Mouse (Mus musculus) embryonic facial prominence, embryonic 15.5 days (tissue): ENCODE data around the gene Mast4. TPM values are rescaled to one million over a fixed set of nuclear protein-coding genes. Genes with fewer than 3 reads are reported as not detected.

ENCODE experiments used
- ATAC-seq: fragments of 200-750 bp; cut with Nextera tagmentation; 2 replicates; pipeline ENCODE4 v1.8.0; 2017; ENCODE audit warnings: low read depth, moderate TSS enrichment; ENCODE audit not compliant: insufficient number of reproducible peaks, low FRiP score, low TSS enrichment
- H3K27ac ChIP-seq: fragments of 300-500 bp; sonication (generic); replicated peaks from 2 replicates; pipeline ENCODE4 v1.5.1; 2015; ENCODE audit warnings: mild to moderate bottlenecking, inconsistent platforms
- H3K27me3 ChIP-seq: fragments of 300-500 bp; sonication (generic); 2 replicates; pipeline ENCODE4 v1.6.1; 2015; ENCODE audit warnings: inconsistent platforms
- H3K36me3 ChIP-seq: fragments of 300-500 bp; sonication (generic); 2 replicates; pipeline ENCODE4 v1.6.1; 2015; ENCODE audit warnings: mild to moderate bottlenecking, inconsistent platforms
- H3K4me1 ChIP-seq: fragments of 300-500 bp; sonication (generic); 2 replicates; pipeline ENCODE4 v1.6.1; 2015; ENCODE audit warnings: inconsistent platforms
- H3K4me2 ChIP-seq: fragments of 300-500 bp; sonication (generic); replicated peaks from 2 replicates; pipeline ENCODE4 v1.6.1; 2015; ENCODE audit warnings: mild to moderate bottlenecking, inconsistent platforms
- H3K4me3 ChIP-seq: fragments of 300-500 bp; sonication (generic); replicated peaks from 2 replicates; pipeline ENCODE4 v1.5.1; 2015; ENCODE audit warnings: mild to moderate bottlenecking, inconsistent platforms
- H3K9ac ChIP-seq: fragments of 300-500 bp; sonication (generic); 2 replicates; pipeline ENCODE4 v1.6.1; 2015; ENCODE audit warnings: inconsistent platforms
- H3K9me3 ChIP-seq: fragments of 300-500 bp; sonication (generic); replicated peaks from 2 replicates; pipeline ENCODE4 v1.6.1; 2016; ENCODE audit warnings: inconsistent platforms
- WGBS: fragments of 180-500 bp; shearing (Covaris S2); methylation state at CpG from one replicate; pipeline ENCODE4 v1.1.7; 2015; 5-methylcytosine and 5-hydroxymethylcytosine counted together
- polyA plus RNA-seq: library from polyadenylated mRNA; unstranded; fragments of >200 nt; fragmentation: Nextera tagmentation; extraction: Ambion mirVana; gene quantifications from 2 replicates; pipeline ENCODE4 v1.2.1, GENCODE M21; 2015

Gene Mast4
- polyA plus RNA-seq, 1 experiment from 2014 or later, result 30.2 TPM

GRCm38 (mm10) chr13:103315113-103315708, 19.1 kb downstream of the Mast4 start:
- H3K9ac ChIP-seq, result no peak overlapping the region
- H3K4me1 ChIP-seq, result peaks cover 4% of the 10 kb centered on the region; the same call in 1 of the 2 replicates
- H3K9me3 ChIP-seq, result no peaks in the 10 kb centered on the region
- H3K27ac ChIP-seq, result no peak overlapping the region
- no peak overlapping the region for H3K4me3 ChIP-seq
- no peaks in the 10 kb centered on the region for H3K36me3 ChIP-seq
- H3K27me3 ChIP-seq, result no peaks in the 10 kb centered on the region
- WGBS, result 53% methylated on average over 10 of the region's 10 CpGs
- ATAC-seq, result no peak
- no peak overlapping the region for H3K4me2 ChIP-seq

GRCm38 (mm10) chr13:103308296-103308695, 26.0 kb downstream of the Mast4 start:
- no peaks in the 10 kb centered on the region for H3K27me3 ChIP-seq
- no peak for ATAC-seq
- H3K4me1 ChIP-seq, result no peaks in the 10 kb centered on the region
- no peak overlapping the region for H3K27ac ChIP-seq
- no peaks in the 10 kb centered on the region for H3K9me3 ChIP-seq
- H3K4me3 ChIP-seq, result no peak overlapping the region
- H3K4me2 ChIP-seq, result no peak overlapping the region
- H3K9ac ChIP-seq, result no peak overlapping the region
- H3K36me3 ChIP-seq, result no peaks in the 10 kb centered on the region
- 88% methylated on average over 4 of the region's 4 CpGs for WGBS

GRCm38 (mm10) chr13:103303826-103304225, 30.5 kb downstream of the Mast4 start:
- Histone ChIP-seq H3K4me2 (no peak overlapping the region), H3K27me3 (no peaks in the 10 kb centered on the region), H3K9ac (no peak overlapping the region), H3K9me3 (no peaks in the 10 kb centered on the region), H3K4me1 (no peaks in the 10 kb centered on the region), H3K27ac (no peak overlapping the region), H3K36me3 (no peaks in the 10 kb centered on the region), H3K4me3 (no peak overlapping the region)
- no peak for ATAC-seq
- 61% methylated on average over 9 of the region's 9 CpGs for WGBS

- ATAC-seq, result peak; percentile 67; the same call in 1 of the 2 replicates
- H3K36me3 ChIP-seq, result no peaks in the 10 kb centered on the region
- H3K4me3 ChIP-seq, result no peak overlapping the region
- no peaks in the 10 kb centered on the region for H3K9me3 ChIP-seq
- H3K9ac ChIP-seq, result no peak overlapping the region
- no peaks in the 10 kb centered on the region for H3K27me3 ChIP-seq
- 44% methylated on average over 6 of the region's 6 CpGs for WGBS
- H3K27ac ChIP-seq, result no peak overlapping the region
- no peak overlapping the region for H3K4me2 ChIP-seq
- no peaks in the 10 kb centered on the region for H3K4me1 ChIP-seq
Observed at GRCm38 (mm10) chr13:103302508-103302907, 31.8 kb downstream of the Mast4 start.

GRCm38 (mm10) chr13:103302077-103302476, 32.2 kb downstream of the Mast4 start:
- H3K9me3 ChIP-seq, result no peaks in the 10 kb centered on the region
- 75% methylated on average over 2 of the region's 2 CpGs for WGBS
- H3K4me1 ChIP-seq, result no peaks in the 10 kb centered on the region
- H3K4me2 ChIP-seq, result no peak overlapping the region
- H3K36me3 ChIP-seq, result no peaks in the 10 kb centered on the region
- no peak overlapping the region for H3K27ac ChIP-seq
- ATAC-seq, result peak; percentile 63; the same call in 1 of the 2 replicates
- H3K9ac ChIP-seq, result no peak overlapping the region
- H3K27me3 ChIP-seq, result no peaks in the 10 kb centered on the region
- no peak overlapping the region for H3K4me3 ChIP-seq

- H3K9me3 ChIP-seq, result no peaks in the 10 kb centered on the region
- H3K36me3 ChIP-seq, result no peaks in the 10 kb centered on the region
- no peak overlapping the region for H3K27ac ChIP-seq
- no peak for ATAC-seq
- no peak overlapping the region for H3K4me2 ChIP-seq
- no peaks in the 10 kb centered on the region for H3K4me1 ChIP-seq
- no peak overlapping the region for H3K9ac ChIP-seq
- whole genome bisulfite sequencing, result 89% methylated on average over 13 of the region's 13 CpGs
- no peaks in the 10 kb centered on the region for H3K27me3 ChIP-seq
- H3K4me3 ChIP-seq, result no peak overlapping the region
Observed at GRCm38 (mm10) chr13:103294424-103294823, 39.9 kb downstream of the Mast4 start.

GRCm38 (mm10) chr13:103293121-103293520, 41.2 kb downstream of the Mast4 start:
- H3K4me2 ChIP-seq, result no peak overlapping the region
- ATAC-seq, result no peak
- no peak overlapping the region for H3K27ac ChIP-seq
- 66% methylated on average over 1 of the region's 1 CpGs for WGBS
- H3K9me3 ChIP-seq, result no peaks in the 10 kb centered on the region
- H3K4me1 ChIP-seq, result no peaks in the 10 kb centered on the region
- no peaks in the 10 kb centered on the region for H3K36me3 ChIP-seq
- no peak overlapping the region for H3K4me3 ChIP-seq
- no peaks in the 10 kb centered on the region for H3K27me3 ChIP-seq
- no peak overlapping the region for H3K9ac ChIP-seq

GRCm38 (mm10) chr13:103291098-103291497, 43.2 kb downstream of the Mast4 start:
- no peaks in the 10 kb centered on the region for H3K4me1 ChIP-seq
- H3K4me3 ChIP-seq, result no peak overlapping the region
- WGBS, result 76% methylated on average over 4 of the region's 4 CpGs

GRCm38 (mm10) chr13:103285821-103286220, 48.5 kb downstream of the Mast4 start:
- no peak for ATAC-seq
- H3K9me3 ChIP-seq, result no peaks in the 10 kb centered on the region
- no peak overlapping the region for H3K4me2 ChIP-seq
- H3K9ac ChIP-seq, result no peak overlapping the region
- no peak overlapping the region for H3K27ac ChIP-seq
- H3K27me3 ChIP-seq, result no peaks in the 10 kb centered on the region
- H3K4me1 ChIP-seq, result no peaks in the 10 kb centered on the region
- no peaks in the 10 kb centered on the region for H3K36me3 ChIP-seq
- no peak overlapping the region for H3K4me3 ChIP-seq
- 60% methylated on average over 5 of the region's 5 CpGs for WGBS

More at GRCm38 (mm10) chr13:103291098-103291497, 43.2 kb downstream of the Mast4 start:
- H3K4me2 ChIP-seq, result no peak overlapping the region
- H3K9me3 ChIP-seq, result no peaks in the 10 kb centered on the region
- no peak overlapping the region for H3K9ac ChIP-seq
- ATAC-seq, result no peak
- H3K27me3 ChIP-seq, result no peaks in the 10 kb centered on the region
- H3K36me3 ChIP-seq, result no peaks in the 10 kb centered on the region
- no peak overlapping the region for H3K27ac ChIP-seq

- H3K27ac ChIP-seq, result no peak overlapping the region
- H3K9me3 ChIP-seq, result no peaks in the 10 kb centered on the region
- H3K9ac ChIP-seq, result no peak overlapping the region
- H3K27me3 ChIP-seq, result no peaks in the 10 kb centered on the region
- H3K4me1 ChIP-seq, result no peaks in the 10 kb centered on the region
- no peaks in the 10 kb centered on the region for H3K36me3 ChIP-seq
- ATAC-seq, result no peak
- H3K4me3 ChIP-seq, result no peak overlapping the region
- no peak overlapping the region for H3K4me2 ChIP-seq
- 84% methylated on average over 7 of the region's 7 CpGs for WGBS
Observed at GRCm38 (mm10) chr13:103285036-103285435, 49.3 kb downstream of the Mast4 start.

- Histone ChIP-seq H3K4me1 (no peaks in the 10 kb centered on the region), H3K9ac (no peak overlapping the region), H3K36me3 (no peaks in the 10 kb centered on the region), H3K4me3 (no peak overlapping the region), H3K27me3 (no peaks in the 10 kb centered on the region), H3K9me3 (no peaks in the 10 kb centered on the region), H3K4me2 (no peak overlapping the region), H3K27ac (no peak overlapping the region)
- ATAC-seq, result no peak
- WGBS, result 81% methylated on average over 9 of the region's 9 CpGs
Observed at GRCm38 (mm10) chr13:103270856-103271391, 63.4 kb downstream of the Mast4 start.

GRCm38 (mm10) chr13:103262707-103263106, 71.6 kb downstream of the Mast4 start:
- Histone ChIP-seq H3K36me3 (no peaks in the 10 kb centered on the region), H3K4me1 (no peaks in the 10 kb centered on the region)

More at GRCm38 (mm10) chr13:103262707-103263106, 71.6 kb downstream of the Mast4 start:
- no peaks in the 10 kb centered on the region for H3K9me3 ChIP-seq
- no peak overlapping the region for H3K4me3 ChIP-seq
- no peak overlapping the region for H3K27ac ChIP-seq
- H3K9ac ChIP-seq, result no peak overlapping the region
- H3K27me3 ChIP-seq, result no peaks in the 10 kb centered on the region
- no peak overlapping the region for H3K4me2 ChIP-seq
- WGBS, result 76% methylated on average over 3 of the region's 3 CpGs
- no peak for ATAC-seq
